Mouse (Mus musculus) forebrain, embryonic 13.5 days (tissue): ENCODE measurements around the gene Ccdc155. TPM values are rescaled to one million over a fixed set of nuclear protein-coding genes. Genes with fewer than 3 reads are reported as not detected.
"Not testable (repeated sequence)": the region's sequence is repeated elsewhere in the genome, so short reads cannot be mapped to it uniquely, and the experiment has no call there.

ENCODE experiments used
- ATAC-seq: fragments of 200-750 bp; cut with Nextera tagmentation; 2 replicates; pipeline ENCODE4 v1.8.0; 2017
- H3K27ac ChIP-seq: fragments of 300-500 bp; sonication (generic); 2 replicates; pipeline ENCODE4 v1.5.1; 2015; ENCODE audit warnings: inconsistent platforms, mild to moderate bottlenecking, moderate library complexity
- H3K27me3 ChIP-seq: fragments of 300-500 bp; sonication (generic); 2 replicates; pipeline ENCODE4 v1.6.1; 2015; ENCODE audit warnings: mild to moderate bottlenecking, inconsistent platforms
- H3K36me3 ChIP-seq: fragments of 300-500 bp; sonication (generic); 2 replicates; pipeline ENCODE4 v1.6.1; 2015; ENCODE audit warnings: mild to moderate bottlenecking, inconsistent platforms; ENCODE audit not compliant: poor library complexity, severe bottlenecking
- H3K4me1 ChIP-seq: fragments of 300-500 bp; sonication (generic); 2 replicates; pipeline ENCODE4 v1.6.1; 2015; ENCODE audit warnings: inconsistent platforms
- H3K4me2 ChIP-seq: fragments of 300-500 bp; sonication (generic); 2 replicates; pipeline ENCODE4 v1.6.1; 2015; ENCODE audit warnings: inconsistent platforms, mild to moderate bottlenecking, moderate library complexity
- H3K4me3 ChIP-seq: fragments of 300-500 bp; sonication (generic); 2 replicates; pipeline ENCODE4 v1.5.1; 2015; ENCODE audit warnings: mild to moderate bottlenecking, inconsistent platforms
- H3K9ac ChIP-seq: fragments of 300-500 bp; sonication (generic); 2 replicates; pipeline ENCODE4 v1.6.1; 2015; ENCODE audit warnings: mild to moderate bottlenecking, inconsistent platforms
- H3K9me3 ChIP-seq: fragments of 300-500 bp; sonication (generic); replicated peaks from 2 replicates; pipeline ENCODE4 v1.6.1; 2016; ENCODE audit warnings: inconsistent platforms
- WGBS: fragments of 180-500 bp; shearing (Covaris S2); methylation state at CpG from one replicate; pipeline ENCODE4 v1.1.7; 2015; 5-methylcytosine and 5-hydroxymethylcytosine counted together
- polyA plus RNA-seq: library from polyadenylated mRNA; unstranded; fragments of >200 nt; fragmentation: Nextera tagmentation; extraction: Ambion mirVana; gene quantifications from 2 replicates; pipeline ENCODE4 v1.2.1, GENCODE M21; 2015

The Ccdc155 gene
- polyA plus RNA-seq, 1 experiment from 2014 or later, result 0.93 TPM

DNA sequence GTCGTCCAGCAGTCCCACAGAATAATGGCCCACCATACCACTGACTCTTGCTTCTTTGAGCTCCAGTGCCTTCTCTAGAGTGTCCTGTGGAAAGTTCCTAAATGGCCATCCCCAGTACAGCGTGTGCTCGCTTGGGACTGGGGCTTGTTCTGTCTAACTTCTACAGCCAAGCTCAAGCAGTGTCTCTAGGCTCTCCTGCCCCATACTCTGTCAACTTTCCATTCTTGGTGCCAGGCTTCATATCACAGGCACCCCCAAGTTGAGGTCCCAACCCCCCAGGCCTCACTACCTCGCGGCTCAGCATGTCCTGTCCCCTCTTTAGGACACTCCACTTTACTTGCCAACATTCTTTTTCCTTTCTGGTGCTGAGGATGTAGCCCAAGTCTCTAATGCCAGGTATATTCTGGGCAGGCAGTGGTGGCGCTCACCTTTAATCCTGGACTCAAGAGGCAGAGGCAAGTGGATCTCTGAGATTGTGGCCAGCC is 44.3 kb downstream of the Ccdc155 start:
- Histone ChIP-seq H3K9ac (no peak overlapping the region), H3K4me2 (no peak overlapping the region), H3K36me3 (peaks cover 30% of the 10 kb centered on the region), H3K4me3 (no peak overlapping the region), H3K27me3 (peaks cover 31% of the 10 kb centered on the region), H3K9me3 (no peaks in the 10 kb centered on the region), H3K4me1 (peaks cover 18% of the 10 kb centered on the region), H3K27ac (no peak overlapping the region)
- 92% methylated on average over 6 of the region's 6 CpGs for WGBS
- ATAC-seq, result no peak

DNA sequence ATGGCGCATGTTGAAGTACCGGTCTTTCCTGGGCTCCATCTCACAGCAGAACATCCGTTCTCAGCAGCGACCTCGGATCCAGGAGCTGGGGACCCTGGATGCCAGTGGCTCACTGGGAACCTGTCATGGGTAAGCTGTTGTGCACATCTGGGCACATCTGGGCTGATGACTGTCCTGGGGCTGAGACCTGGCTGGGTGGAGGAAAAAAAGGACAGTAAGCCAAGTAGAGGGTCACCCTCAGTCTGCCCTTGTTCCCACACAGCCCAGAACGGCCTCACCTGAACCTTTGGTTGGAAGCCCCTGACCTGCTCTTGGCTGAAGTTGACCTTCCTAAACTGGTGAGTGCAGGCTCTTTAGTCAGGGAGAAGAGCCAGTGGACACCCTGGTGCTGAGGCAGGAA is 45.7 kb downstream of the Ccdc155 start:
- Histone ChIP-seq H3K4me3 (no peak overlapping the region), H3K9ac (no peak overlapping the region), H3K27me3 (peaks cover 17% of the 10 kb centered on the region), H3K4me2 (no peak overlapping the region), H3K9me3 (no peaks in the 10 kb centered on the region), H3K4me1 (peaks cover 23% of the 10 kb centered on the region), H3K27ac (no peak overlapping the region), H3K36me3 (peaks cover 30% of the 10 kb centered on the region)
- 96% methylated on average over 6 of the region's 6 CpGs for WGBS
- no peak for ATAC-seq

DNA sequence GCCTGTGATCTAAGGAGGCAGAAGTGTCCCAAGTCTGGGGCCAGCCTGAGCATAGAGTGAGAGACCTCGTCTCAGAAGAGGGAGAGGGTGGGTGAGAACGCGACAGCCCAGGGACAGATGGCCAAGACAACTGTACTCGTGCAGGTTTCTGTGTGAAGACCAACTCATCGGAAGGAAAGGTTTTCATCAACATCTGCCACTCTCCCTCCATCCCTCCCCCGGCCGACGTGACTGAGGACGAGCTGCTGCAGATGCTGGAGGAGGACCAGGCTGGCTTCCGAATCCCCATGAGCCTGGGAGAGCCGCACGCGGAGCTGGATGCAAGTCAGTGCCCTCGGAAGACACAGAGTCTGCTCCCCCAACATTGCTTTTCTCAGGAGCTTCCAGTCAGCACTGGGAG is 47.2 kb downstream of the Ccdc155 start:
- WGBS, result 91% methylated on average over 14 of the region's 14 CpGs
- no peak overlapping the region for H3K9ac ChIP-seq
- peak overlapping the region; percentile 12; the same call in 1 of the 2 replicates for H3K27ac ChIP-seq
- H3K36me3 ChIP-seq, result peaks cover 30% of the 10 kb centered on the region
- ATAC-seq, result no peak
- H3K4me2 ChIP-seq, result no peak overlapping the region
- H3K4me3 ChIP-seq, result no peak overlapping the region
- H3K4me1 ChIP-seq, result peaks cover 18% of the 10 kb centered on the region
- H3K9me3 ChIP-seq, result no peaks in the 10 kb centered on the region
- H3K27me3 ChIP-seq, result peaks cover 2% of the 10 kb centered on the region; the same call in 1 of the 2 replicates

DNA sequence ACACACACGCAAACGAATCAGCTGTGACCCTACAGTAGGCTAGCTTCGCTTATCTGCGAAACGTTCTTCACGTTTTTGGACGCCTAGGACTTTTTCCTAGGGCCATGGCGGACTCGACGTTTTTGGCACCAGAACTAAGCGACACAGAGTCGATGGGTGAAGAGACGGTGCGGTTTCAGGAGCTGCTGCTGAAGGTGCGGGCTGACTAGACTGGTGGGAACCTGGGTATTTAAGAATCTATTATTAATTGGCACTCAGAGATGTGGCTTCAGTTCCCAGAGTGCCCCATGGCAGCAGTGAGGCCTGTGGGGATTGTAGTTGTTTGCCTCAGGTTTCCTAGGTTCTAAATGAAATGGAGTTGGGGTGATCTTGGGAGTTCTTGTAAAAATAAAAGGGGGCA is 48.5 kb downstream of the Ccdc155 start:
- H3K9ac ChIP-seq, result no peak overlapping the region
- H3K9me3 ChIP-seq, result no peaks in the 10 kb centered on the region
- H3K4me1 ChIP-seq, result peaks cover 24% of the 10 kb centered on the region
- no peak for ATAC-seq
- H3K4me3 ChIP-seq, result no peak overlapping the region
- peaks cover 30% of the 10 kb centered on the region for H3K36me3 ChIP-seq
- H3K27ac ChIP-seq, result no peak overlapping the region
- WGBS, result 97% methylated on average over 15 of the region's 15 CpGs
- H3K27me3 ChIP-seq, result no peaks in the 10 kb centered on the region
- H3K4me2 ChIP-seq, result no peak overlapping the region

DNA sequence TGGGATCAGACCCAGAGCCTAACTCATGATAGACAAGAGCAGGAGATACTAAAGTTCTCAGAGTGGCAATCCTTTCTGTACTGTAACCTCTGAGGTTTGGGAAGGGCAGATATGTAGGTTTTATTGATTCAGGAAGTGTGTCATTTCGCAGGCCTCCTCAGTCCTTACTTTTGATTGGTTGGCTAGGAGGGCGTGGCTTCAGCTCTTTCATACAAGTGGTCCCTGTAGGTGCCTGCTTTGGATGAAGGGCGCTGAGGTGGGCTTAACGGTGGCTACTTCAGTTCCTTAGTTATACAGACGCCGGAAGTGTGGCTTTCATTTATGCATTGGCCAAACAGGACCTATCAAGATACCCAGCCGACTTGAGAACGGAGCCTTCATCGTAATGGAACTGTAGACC is 49.1 kb downstream of the Ccdc155 start:
- H3K27me3 ChIP-seq, result no peaks in the 10 kb centered on the region
- WGBS, result 87% methylated on average over 9 of the region's 9 CpGs
- H3K4me3 ChIP-seq, result no peak overlapping the region
- no peak overlapping the region for H3K9ac ChIP-seq
- H3K27ac ChIP-seq, result no peak overlapping the region
- no peak for ATAC-seq
- peaks cover 30% of the 10 kb centered on the region for H3K4me1 ChIP-seq
- no peaks in the 10 kb centered on the region for H3K9me3 ChIP-seq
- H3K4me2 ChIP-seq, result peak overlapping the region; percentile 74; the same call in 1 of the 2 replicates
- peaks cover 30% of the 10 kb centered on the region for H3K36me3 ChIP-seq

DNA sequence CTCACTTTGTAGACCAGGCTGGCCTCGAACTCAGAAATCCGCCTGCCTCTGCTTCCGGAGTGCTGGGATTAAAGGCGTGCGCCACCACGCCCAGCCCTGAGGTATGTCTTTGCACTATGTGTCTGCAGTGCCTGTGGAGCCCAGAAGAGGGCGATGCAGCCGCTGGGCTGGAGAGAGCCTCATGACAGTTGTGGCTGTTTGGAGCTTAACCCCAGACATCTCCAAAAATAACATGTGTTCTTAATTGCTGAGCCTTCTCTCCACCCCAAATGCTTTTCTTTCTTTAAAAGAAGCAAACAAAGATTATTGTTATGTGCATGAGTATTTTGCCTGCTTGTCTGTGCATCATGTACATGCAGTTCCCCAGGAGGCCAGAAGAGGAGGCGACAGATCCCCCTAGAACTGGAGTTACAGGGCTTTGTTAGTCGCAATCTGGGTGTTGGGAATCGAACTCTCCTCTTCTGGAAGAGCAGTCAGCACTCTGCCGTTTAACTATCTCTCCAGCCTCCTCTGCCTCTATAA is 49.6 kb downstream of the Ccdc155 start:
- H3K27ac ChIP-seq, result no peak overlapping the region
- peak; percentile 9; the same call in 1 of the 2 replicates for ATAC-seq
- no peak overlapping the region for H3K9ac ChIP-seq
- no peaks in the 10 kb centered on the region for H3K27me3 ChIP-seq
- H3K4me2 ChIP-seq, result peak overlapping the region; percentile 74
- no peaks in the 10 kb centered on the region for H3K9me3 ChIP-seq
- H3K4me3 ChIP-seq, result peak overlapping the region; percentile 56
- peaks cover 27% of the 10 kb centered on the region for H3K36me3 ChIP-seq
- 78% methylated on average over 12 of the region's 12 CpGs for WGBS
- peaks cover 31% of the 10 kb centered on the region for H3K4me1 ChIP-seq

DNA sequence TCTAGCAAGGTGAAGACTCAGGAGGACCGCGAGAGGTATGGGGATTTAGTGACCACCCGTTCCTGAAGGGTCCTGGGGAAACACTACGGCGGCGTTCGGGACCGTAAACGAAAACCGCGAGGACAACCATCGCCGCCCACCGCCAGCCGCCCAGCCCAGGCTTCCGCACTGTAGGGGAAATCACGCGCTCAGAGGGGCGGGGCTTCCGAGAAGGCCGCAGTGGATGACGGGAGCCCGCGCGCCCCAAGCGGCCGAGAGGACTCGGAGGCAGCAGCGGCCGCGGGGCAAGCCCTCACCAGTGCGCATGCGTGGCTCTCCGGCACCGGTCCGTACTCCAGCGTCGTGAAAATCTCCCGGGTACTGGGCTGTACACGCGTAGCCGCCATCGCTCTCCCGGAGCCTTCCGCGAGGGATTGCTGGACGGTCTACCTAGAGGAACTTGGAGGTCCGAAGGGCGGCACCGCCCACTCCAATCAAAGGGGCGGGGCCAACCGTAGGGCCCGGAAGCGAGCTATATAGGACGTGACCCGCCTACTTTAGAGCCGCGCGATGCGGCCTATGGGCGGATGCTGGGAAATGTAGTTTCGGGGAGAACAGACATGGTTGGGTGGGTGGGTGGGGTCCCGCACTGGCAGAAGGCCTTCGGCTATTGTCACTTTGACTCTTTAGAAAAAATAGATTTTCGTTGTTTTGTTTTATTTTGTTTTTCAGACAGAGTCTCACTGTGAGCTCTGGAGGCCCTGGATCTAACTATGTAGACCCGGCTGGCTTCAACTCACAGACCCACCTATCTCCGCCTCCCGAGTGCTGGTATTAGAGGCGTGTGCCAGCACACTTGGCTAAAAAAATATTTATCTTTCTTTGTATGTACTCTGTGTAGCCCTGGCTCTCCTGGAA is 50.3 kb downstream of the Ccdc155 start, which contains the start of the genes Pih1d1 and Aldh16a1:
Pih1d1 (plus strand) TSS at position 208 of the 897 bp plus-strand sequence.
Aldh16a1 (minus strand) TSS at position 489 of the 897 bp plus-strand sequence.
- 5% methylated on average over 69 of the region's 69 CpGs for WGBS

DNA sequence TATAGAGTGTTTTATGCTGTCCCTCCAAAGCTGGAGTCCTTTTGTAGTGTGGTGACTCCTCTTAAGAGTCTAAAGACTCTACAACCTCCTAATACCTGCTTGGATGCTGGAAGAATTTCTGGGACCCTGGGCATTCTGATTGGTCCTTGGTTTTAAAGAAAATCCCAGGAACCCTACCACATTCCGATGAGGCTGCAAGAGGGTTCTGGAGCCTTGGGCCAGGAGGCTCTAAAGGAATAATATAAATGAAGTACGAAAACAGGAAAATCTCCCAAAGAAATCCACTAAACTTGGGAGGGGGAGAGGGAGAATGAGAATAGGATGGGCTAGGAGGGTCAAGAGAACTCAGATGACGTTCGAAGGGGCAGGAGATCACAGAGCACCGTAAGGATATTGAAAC is 51.1 kb downstream of the Ccdc155 start:
- Histone ChIP-seq H3K27ac (peak overlapping the region; percentile 90), H3K36me3 (peaks cover 13% of the 10 kb centered on the region), H3K9me3 (no peaks in the 10 kb centered on the region), H3K9ac (peak overlapping the region; percentile 80), H3K4me2 (peak overlapping the region; percentile 74), H3K27me3 (no peaks in the 10 kb centered on the region), H3K4me3 (peak overlapping the region; percentile 56), H3K4me1 (peaks cover 31% of the 10 kb centered on the region)
- WGBS, result 2% methylated on average over 5 of the region's 5 CpGs
- peak; percentile 1; the same call in 1 of the 2 replicates for ATAC-seq

More for the DNA sequence above, 50.3 kb downstream of the Ccdc155 start, which contains the start of the genes Pih1d1 and Aldh16a1:
- Histone ChIP-seq H3K4me1 (peaks cover 31% of the 10 kb centered on the region), H3K4me2 (peak within 1 kb of the TSS; percentile 74), H3K27me3 (no peaks in the 10 kb centered on the region), H3K36me3 (peaks cover 21% of the 10 kb centered on the region), H3K9me3 (no peaks in the 10 kb centered on the region), H3K4me3 (peak within 1 kb of the TSS; percentile 56), H3K27ac (peak within 1 kb of the TSS; percentile 90), H3K9ac (peak within 1 kb of the TSS; percentile 80)
- ATAC-seq, result peak; percentile 96

DNA sequence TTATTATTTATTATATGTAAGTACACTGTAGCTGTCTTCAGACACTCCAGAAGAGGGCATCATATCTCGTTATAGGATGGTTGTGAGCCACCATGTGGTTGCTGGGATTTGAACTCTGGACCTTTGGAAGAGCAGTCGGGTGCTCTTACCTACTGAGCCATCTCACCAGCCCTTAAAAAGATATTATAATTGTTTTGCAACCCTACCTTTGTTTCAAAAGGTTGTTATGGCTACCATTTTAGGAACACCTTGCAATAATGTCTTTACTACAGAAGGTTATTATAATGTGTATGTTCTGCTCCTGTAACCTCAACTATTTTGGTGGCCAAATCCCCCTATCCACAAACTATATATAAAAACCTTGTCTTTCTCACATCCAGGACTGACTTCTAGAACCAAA is 51.6 kb downstream of the Ccdc155 start:
- not testable (repeated sequence) for H3K9ac ChIP-seq, H3K9me3 ChIP-seq, H3K4me3 ChIP-seq, ATAC-seq, H3K36me3 ChIP-seq, H3K27ac ChIP-seq, H3K27me3 ChIP-seq
- Histone ChIP-seq H3K4me2 (peak overlapping the region; percentile 74; the same call in 1 of the 2 replicates), H3K4me1 (peaks cover 31% of the 10 kb centered on the region)
- WGBS, result 78% methylated on average over 2 of the region's 2 CpGs

DNA sequence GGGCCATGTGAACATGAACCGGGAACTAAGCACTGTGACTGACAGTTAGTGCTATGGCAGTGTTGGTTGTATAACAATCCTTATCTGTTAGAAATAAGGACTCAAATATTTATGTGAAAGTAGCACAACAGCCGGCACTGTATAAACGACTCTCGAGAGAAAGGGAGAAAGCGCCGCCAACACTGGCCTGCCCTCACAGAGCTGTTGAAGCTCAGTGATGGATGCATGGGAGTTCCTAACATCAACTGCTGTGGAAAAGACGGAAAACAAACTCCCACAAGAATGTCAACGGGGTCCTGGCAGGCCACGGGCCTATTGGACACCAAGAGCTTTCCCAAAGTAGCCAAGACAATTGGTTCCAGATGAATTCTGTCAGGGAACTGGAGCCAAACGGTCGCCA is 53.4 kb downstream of the Ccdc155 start:
- WGBS, result 61% methylated on average over 11 of the region's 11 CpGs

DNA sequence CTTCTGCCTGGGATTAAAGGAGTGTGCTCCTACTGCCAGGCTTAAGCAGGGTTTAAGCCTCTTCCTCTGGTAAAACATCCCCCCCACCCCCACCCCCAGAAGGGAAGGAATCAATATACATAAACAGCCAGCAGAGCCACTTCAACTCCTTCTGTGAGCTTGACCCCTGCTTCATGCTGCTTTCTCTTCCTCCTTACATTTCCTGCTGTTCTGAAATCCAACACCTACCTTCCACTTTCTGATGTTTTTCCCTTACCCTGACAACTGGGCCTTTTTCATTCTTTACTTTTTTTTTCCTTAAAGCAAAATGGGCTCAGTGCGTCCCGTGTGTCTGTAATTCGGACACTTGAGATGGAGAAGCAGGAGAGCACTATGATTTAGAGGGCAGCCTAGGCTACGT is 54.4 kb downstream of the Ccdc155 start:
- WGBS, result 65% methylated on average over 4 of the region's 4 CpGs
- H3K27me3 ChIP-seq, result no peaks in the 10 kb centered on the region
- no peak overlapping the region for H3K27ac ChIP-seq
- H3K36me3 ChIP-seq, result peaks cover 12% of the 10 kb centered on the region
- H3K4me2 ChIP-seq, result no peak overlapping the region
- H3K4me3 ChIP-seq, result no peak overlapping the region
- H3K4me1 ChIP-seq, result peaks cover 29% of the 10 kb centered on the region
- H3K9ac ChIP-seq, result 0 out of 2 replicates have a peak overlapping the region, but pooled peaks have one; percentile 3
- no peak for ATAC-seq
- no peaks in the 10 kb centered on the region for H3K9me3 ChIP-seq

More for the DNA sequence above, 53.4 kb downstream of the Ccdc155 start:
- Histone ChIP-seq H3K4me3 (no peak overlapping the region), H3K9me3 (no peaks in the 10 kb centered on the region), H3K36me3 (peaks cover 4% of the 10 kb centered on the region; the same call in 1 of the 2 replicates), H3K27ac (no peak overlapping the region), H3K27me3 (no peaks in the 10 kb centered on the region), H3K4me2 (no peak overlapping the region), H3K9ac (no peak overlapping the region), H3K4me1 (peaks cover 31% of the 10 kb centered on the region)
- ATAC-seq, result no peak

DNA sequence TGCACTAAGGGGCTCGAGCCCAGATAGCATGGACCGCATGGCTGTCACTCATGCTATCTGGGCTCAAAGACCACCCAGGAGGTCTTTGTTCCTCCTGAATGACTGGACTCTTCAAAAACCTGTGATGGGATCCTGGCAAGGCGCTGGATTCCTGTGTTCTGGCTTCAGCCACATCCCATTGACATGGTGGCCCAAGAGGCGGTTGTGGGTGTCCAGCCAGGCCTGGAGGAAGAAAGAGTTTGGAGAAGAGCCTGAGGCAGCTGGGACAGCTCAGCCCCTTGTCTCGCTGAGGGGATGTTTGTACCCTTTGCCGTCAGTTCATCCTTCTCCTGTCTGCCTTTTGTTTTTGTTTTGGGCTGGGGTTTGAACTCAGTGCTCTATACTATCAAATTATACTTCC is 55.1 kb downstream of the Ccdc155 start:
- H3K4me2 ChIP-seq, result no peak overlapping the region
- no peak overlapping the region for H3K4me3 ChIP-seq
- H3K9me3 ChIP-seq, result no peaks in the 10 kb centered on the region
- peaks cover 20% of the 10 kb centered on the region for H3K36me3 ChIP-seq
- 26% methylated on average over 6 of the region's 6 CpGs for WGBS
- no peak overlapping the region for H3K9ac ChIP-seq
- H3K27ac ChIP-seq, result no peak overlapping the region
- H3K27me3 ChIP-seq, result no peaks in the 10 kb centered on the region
- ATAC-seq, result no peak
- peaks cover 22% of the 10 kb centered on the region for H3K4me1 ChIP-seq
